ENCODE assay signal across 9 mouse cellular contexts in genomic region chr13:56678188-56678787, GRCm38 (mm10). TPM values are rescaled to one million over a fixed set of nuclear protein-coding genes. Genes with fewer than 3 reads are reported as not detected.
A peak's percentile ranks its signal among the peaks of the same experiment; 100 is the strongest.
DNase-seq lines count a peak whose midpoint lies in the region; ATAC-seq and TF ChIP-seq lines count a peak whose summit lies in the region.
"Had no signal": no experiment of that assay in that cellular context is flagged by ENCODE, and none has a peak within 500 bp of the region (broad histone marks: within the 10 kb centered on the region; RNA-seq: fewer than 3 reads in every experiment).

No protein-coding gene starts in this region.

- H3K4me1 ChIP-seq in forebrain, embryonic 10.5 days = peaks cover 25% of the 10 kb centered on the region
- H3K4me1 ChIP-seq in forebrain, embryonic 13.5 days = peaks cover 21% of the 10 kb centered on the region; the same call in 1 of the 2 replicates
- H3K4me1 ChIP-seq in embryonic facial prominence, embryonic 12.5 days = peaks cover 15% of the 10 kb centered on the region
- peaks cover 12% of the 10 kb centered on the region for H3K4me1 ChIP-seq in kidney, adult 2 months (ENCODE audit: control insufficient read depth, insufficient read depth, low read length)
- 0 out of 2 replicates have a peak, but pooled peaks cover 4% of the 10 kb centered on the region for H3K4me1 ChIP-seq in midbrain, postnatal 0 days (ENCODE audit: insufficient read depth, low read length)

- DNase-seq in forebrain, embryonic 10.5 days (ENCODE audit: extremely low spot score, low spot score) = no peak
- peak; percentile 71 for DNase-seq in kidney, adult 2 months
- peak; percentile 75 for DNase-seq in midbrain, postnatal 0 days (ENCODE audit: low spot score)
- DNase-seq in thymus, postnatal 25 days = no peak
- no peak for DNase-seq in cerebellum, postnatal 36 days

- 50% methylated on average over 10 of the region's 10 CpGs for WGBS in forebrain, embryonic 10.5 days
- WGBS in forebrain, embryonic 13.5 days = 30% methylated on average over 10 of the region's 10 CpGs
- 51% methylated on average over 10 of the region's 10 CpGs for WGBS in embryonic facial prominence, embryonic 12.5 days
- WGBS in kidney, adult 2 months = 13% methylated on average over 10 of the region's 10 CpGs
- WGBS in midbrain, postnatal 0 days = 30% methylated on average over 10 of the region's 10 CpGs

- H3K4me2 ChIP-seq in forebrain, embryonic 13.5 days = no peak overlapping the region
- H3K4me2 ChIP-seq in embryonic facial prominence, embryonic 12.5 days (replicated peaks) = no peak overlapping the region
- no peak overlapping the region for H3K4me2 ChIP-seq in midbrain, postnatal 0 days (ENCODE audit: low read depth, low read length, poor library complexity, severe bottlenecking)
- H3K4me2 ChIP-seq: limb, embryonic 15.5 days had no signal

- H3K9ac ChIP-seq in forebrain, embryonic 13.5 days = no peak overlapping the region
- no peak overlapping the region for H3K9ac ChIP-seq in embryonic facial prominence, embryonic 12.5 days
- no peak overlapping the region for H3K9ac ChIP-seq in midbrain, postnatal 0 days (replicated peaks; ENCODE audit: low read length, poor library complexity, severe bottlenecking)
- H3K9ac ChIP-seq: limb, embryonic 15.5 days had no signal

- no peaks in the 10 kb centered on the region for H3K27me3 ChIP-seq in forebrain, embryonic 10.5 days (ENCODE audit: poor library complexity, severe bottlenecking)
- H3K27me3 ChIP-seq in forebrain, embryonic 13.5 days = no peaks in the 10 kb centered on the region
- H3K27me3 ChIP-seq in embryonic facial prominence, embryonic 12.5 days = no peaks in the 10 kb centered on the region
- no peaks in the 10 kb centered on the region for H3K27me3 ChIP-seq in kidney, adult 2 months (replicated peaks; ENCODE audit: control insufficient read depth, insufficient read depth, low read length)
- no peaks in the 10 kb centered on the region for H3K27me3 ChIP-seq in midbrain, postnatal 0 days (ENCODE audit: insufficient read depth, low read length)
- H3K27me3 ChIP-seq: limb, embryonic 15.5 days had no signal

- H3K4me3 ChIP-seq in forebrain, embryonic 10.5 days = no peak overlapping the region
- H3K4me3 ChIP-seq in forebrain, embryonic 13.5 days = no peak overlapping the region
- no peak overlapping the region for H3K4me3 ChIP-seq in embryonic facial prominence, embryonic 12.5 days
- H3K4me3 ChIP-seq in kidney, adult 2 months (ENCODE audit: insufficient read depth, low read depth, low read length) = no peak overlapping the region
- H3K4me3 ChIP-seq in midbrain, postnatal 0 days (ENCODE audit: low read depth, low read length) = no peak overlapping the region
- H3K4me3 ChIP-seq: limb, embryonic 15.5 days had no signal

- no peak for TF ChIP-seq POLR2A in kidney, adult 2 months (IDR thresholded peaks at IDR 0.05; ENCODE audit: low read depth, low read length)

- H3K27ac ChIP-seq in forebrain, embryonic 10.5 days = peak overlapping the region; percentile 44
- no peak overlapping the region for H3K27ac ChIP-seq in forebrain, embryonic 13.5 days
- H3K27ac ChIP-seq in embryonic facial prominence, embryonic 12.5 days = peak overlapping the region; percentile 52; the same call in 1 of the 2 replicates
- H3K27ac ChIP-seq in kidney, adult 2 months (ENCODE audit: insufficient read depth, low read depth, low read length) = peak overlapping the region; percentile 29; the same call in 1 of the 2 replicates
- H3K27ac ChIP-seq in midbrain, postnatal 0 days (ENCODE audit: low read depth, low read length) = no peak overlapping the region
- H3K27ac ChIP-seq: limb, embryonic 15.5 days had no signal

- ATAC-seq in forebrain, embryonic 13.5 days = no peak
- ATAC-seq in embryonic facial prominence, embryonic 12.5 days (ENCODE audit: insufficient number of reproducible peaks, insufficient read depth, low FRiP score, low TSS enrichment) = no peak
- no peak for ATAC-seq in midbrain, postnatal 0 days (ENCODE audit: low FRiP score)
- no peak for ATAC-seq in granulocyte monocyte progenitor cell, adult 5-6 weeks (replicated peaks; ENCODE audit: poor library complexity, severe bottlenecking)

- no peak for TF ChIP-seq CTCF in kidney, adult 2 months (conservative IDR thresholded peaks at IDR 0.05; ENCODE audit: insufficient read depth, insufficient read length, low read depth, low read length)
- no peak for TF ChIP-seq CTCF in midbrain, postnatal 0 days (IDR thresholded peaks at IDR 0.05)

- no peaks in the 10 kb centered on the region for H3K36me3 ChIP-seq in forebrain, embryonic 10.5 days (replicated peaks)
- H3K36me3 ChIP-seq in forebrain, embryonic 13.5 days (ENCODE audit: poor library complexity, severe bottlenecking) = no peaks in the 10 kb centered on the region
- H3K36me3 ChIP-seq in embryonic facial prominence, embryonic 12.5 days = no peaks in the 10 kb centered on the region
- no peaks in the 10 kb centered on the region for H3K36me3 ChIP-seq in kidney, adult 2 months (ENCODE audit: control insufficient read depth, insufficient read depth, low read length)
- no peaks in the 10 kb centered on the region for H3K36me3 ChIP-seq in midbrain, postnatal 0 days (ENCODE audit: insufficient read depth, low read length)
- H3K36me3 ChIP-seq: limb, embryonic 15.5 days had no signal

- no peaks in the 10 kb centered on the region for H3K9me3 ChIP-seq in forebrain, embryonic 10.5 days
- H3K9me3 ChIP-seq in forebrain, embryonic 13.5 days (replicated peaks) = no peaks in the 10 kb centered on the region
- H3K9me3 ChIP-seq in embryonic facial prominence, embryonic 12.5 days = no peaks in the 10 kb centered on the region
- H3K9me3 ChIP-seq in midbrain, postnatal 0 days (ENCODE audit: low read length) = no peaks in the 10 kb centered on the region
- H3K9me3 ChIP-seq: limb, embryonic 15.5 days had no signal

RNA-seq across cellular contexts. Expression of gene Smad5, which starts 24.5 kb away (rescaled TPM):
- polyA plus RNA-seq in forebrain, embryonic 10.5 days (2016; fragmentation: Nextera tagmentation; extraction: Ambion mirVana) = 35.7 and 36.1 TPM in 2 replicates
- 32.0 and 36.8 TPM in 2 replicates for polyA plus RNA-seq in forebrain, embryonic 13.5 days (2015; fragmentation: Nextera tagmentation; extraction: Ambion mirVana)
- polyA plus RNA-seq in embryonic facial prominence, embryonic 12.5 days (2016; fragmentation: Nextera tagmentation; extraction: Ambion mirVana) = 46.0 and 46.3 TPM in 2 replicates
- polyA plus RNA-seq in kidney, adult 2 months (2012; rRNA removed) = 21.1 and 31.4 TPM in 2 replicates
- total RNA-seq in midbrain, postnatal 0 days (2014; rRNA removed) = 37.4 and 40.6 TPM in 2 replicates
- 10.7 and 14.8 TPM in 2 replicates for polyA plus RNA-seq in midbrain, postnatal 0 days (2015; fragmentation: Nextera tagmentation; extraction: Ambion mirVana)
- total RNA-seq in granulocyte monocyte progenitor cell, adult 5-6 weeks (2014; fragmentation: Nextera tagmentation) = 45.7 and 52.0 TPM in 2 replicates
- 27.1 and 28.1 TPM in 2 replicates for total RNA-seq in granulocyte monocyte progenitor cell, adult 5-6 weeks (2017)

Comparison
In these comparisons a context has a peak if more than half of its experiments do, and no peak if none do; other contexts are left out.
1. H3K27ac ChIP-seq: peak in forebrain, embryonic 10.5 days (single experiment), embryonic facial prominence, embryonic 12.5 days (single experiment) and kidney, adult 2 months (single experiment); none in forebrain, embryonic 13.5 days (single experiment) and midbrain, postnatal 0 days (single experiment).
2. DNase-seq: peak in kidney, adult 2 months (single experiment) and midbrain, postnatal 0 days (single experiment); none in forebrain, embryonic 10.5 days (single experiment), thymus, postnatal 25 days (single experiment) and cerebellum, postnatal 36 days (0 of 2).